Mouse (Mus musculus) lung, embryonic 16.5 days (tissue): ENCODE data around the gene Plagl1. TPM values are rescaled to one million over a fixed set of nuclear protein-coding genes. Genes with fewer than 3 reads are reported as not detected.
A peak's percentile ranks its signal among the peaks of the same experiment; 100 is the strongest.

ENCODE experiments used
- ATAC-seq: fragments of 200-750 bp; cut with Nextera tagmentation; 2 replicates; pipeline ENCODE4 v1.8.0; 2017; ENCODE audit warnings: low read depth, mild to moderate bottlenecking, moderate library complexity
- H3K27ac ChIP-seq: fragments of 300-500 bp; sonication (generic); 2 replicates; pipeline ENCODE4 v1.5.1; 2014; ENCODE audit warnings: mild to moderate bottlenecking, control low read depth, low read length
- H3K27me3 ChIP-seq: fragments of 300-500 bp; sonication (generic); 2 replicates; pipeline ENCODE4 v1.6.1; 2014; ENCODE audit warnings: low read depth, low read length, mixed read lengths; ENCODE audit not compliant: control insufficient read depth, insufficient read depth
- H3K36me3 ChIP-seq: fragments of 300-500 bp; sonication (generic); 2 replicates; pipeline ENCODE4 v1.6.1; 2014; ENCODE audit warnings: low read length; ENCODE audit not compliant: control insufficient read depth, insufficient read depth
- H3K4me1 ChIP-seq: fragments of 300-500 bp; sonication (generic); replicated peaks from 2 replicates; pipeline ENCODE4 v1.6.1; 2014; ENCODE audit warnings: low read length, mixed read lengths; ENCODE audit not compliant: control insufficient read depth, insufficient read depth
- H3K4me2 ChIP-seq: fragments of 300-500 bp; sonication (generic); 2 replicates; pipeline ENCODE4 v1.6.1; 2014; ENCODE audit warnings: low read depth, low read length, control low read depth
- H3K4me3 ChIP-seq: fragments of 300-500 bp; sonication (generic); 2 replicates; pipeline ENCODE4 v1.5.1; 2014; ENCODE audit warnings: mild to moderate bottlenecking, low read length, control low read depth
- H3K9ac ChIP-seq: fragments of 300-500 bp; sonication (generic); 2 replicates; pipeline ENCODE4 v1.6.1; 2014; ENCODE audit warnings: low read length, control low read depth
- H3K9me3 ChIP-seq: fragments of 300-500 bp; sonication (generic); 2 replicates; pipeline ENCODE4 v1.6.1; 2016; ENCODE audit warnings: low read length; ENCODE audit not compliant: control insufficient read depth
- whole genome bisulfite sequencing: fragments of 180-500 bp; shearing (Covaris S2); extraction: QIAGEN DNeasy Blood & Tissue Kit; methylation state at CpG from one replicate; pipeline ENCODE4 v1.1.7; 2014; 5-methylcytosine and 5-hydroxymethylcytosine counted together
- polyA plus RNA-seq: library from polyadenylated mRNA; unstranded; fragments of >200 nt; fragmentation: Nextera tagmentation; extraction: Ambion mirVana; gene quantifications from 2 replicates; pipeline ENCODE4 v1.2.1, GENCODE M21; 2015

Gene Plagl1
- polyA plus RNA-seq, 1 experiment from 2014 or later, result 145 TPM

DNA sequence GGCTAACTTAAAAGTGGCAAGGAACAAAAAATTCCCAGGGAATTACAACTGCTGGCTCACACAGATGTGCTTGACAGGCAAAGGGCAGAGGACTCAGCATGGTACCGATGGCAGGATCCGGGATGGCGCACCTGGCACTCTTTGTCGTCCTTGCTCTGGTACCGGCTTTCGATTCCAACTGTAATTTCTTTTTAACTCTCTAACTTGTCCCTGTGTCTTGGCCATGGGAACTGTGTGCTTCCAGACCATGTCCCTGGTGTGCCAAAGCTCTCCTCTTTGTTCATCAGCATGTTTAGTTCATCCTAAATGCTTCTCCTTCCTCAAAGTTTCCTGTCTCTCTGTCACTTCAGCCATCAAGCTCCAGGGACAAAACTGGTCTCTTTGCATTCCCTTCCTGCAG lies 77.6 kb downstream of the Plagl1 start:
- no peak overlapping the region for H3K4me2 ChIP-seq
- H3K27ac ChIP-seq, result no peak overlapping the region
- ATAC-seq, result no peak
- H3K36me3 ChIP-seq, result no peaks in the 10 kb centered on the region
- H3K9me3 ChIP-seq, result no peaks in the 10 kb centered on the region
- 85% methylated on average over 6 of the region's 6 CpGs for WGBS
- no peak overlapping the region for H3K4me3 ChIP-seq
- H3K4me1 ChIP-seq, result no peaks in the 10 kb centered on the region; the same call in 1 of the 2 replicates
- no peak overlapping the region for H3K9ac ChIP-seq
- H3K27me3 ChIP-seq, result no peaks in the 10 kb centered on the region

DNA sequence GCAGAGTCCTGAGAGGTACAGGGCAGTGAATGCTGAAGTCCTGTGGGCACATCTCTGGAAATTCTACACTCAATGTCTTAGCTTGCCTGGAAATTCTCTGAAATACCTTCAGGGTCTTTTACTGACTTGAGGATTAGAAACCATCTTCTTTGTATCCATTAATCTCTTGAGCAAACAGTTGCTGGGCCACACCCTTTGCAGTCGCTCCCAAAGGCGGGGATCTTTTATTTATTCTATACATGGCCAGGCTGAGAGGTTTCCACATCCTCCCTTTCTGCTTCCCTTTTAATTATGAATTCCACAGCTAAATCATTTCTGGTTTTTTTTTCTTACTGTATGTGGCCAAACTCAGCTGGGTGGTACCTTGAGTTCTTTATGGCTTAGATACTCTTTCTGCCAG lies 80.1 kb downstream of the Plagl1 start:
- ATAC-seq, result no peak
- H3K4me2 ChIP-seq, result no peak overlapping the region
- no peaks in the 10 kb centered on the region for H3K9me3 ChIP-seq
- H3K27ac ChIP-seq, result no peak overlapping the region
- WGBS, result 36% methylated on average over 2 of the region's 2 CpGs
- no peak overlapping the region for H3K9ac ChIP-seq
- H3K4me1 ChIP-seq, result no peaks in the 10 kb centered on the region; the same call in 1 of the 2 replicates
- H3K4me3 ChIP-seq, result no peak overlapping the region
- H3K36me3 ChIP-seq, result no peaks in the 10 kb centered on the region
- H3K27me3 ChIP-seq, result no peaks in the 10 kb centered on the region

DNA sequence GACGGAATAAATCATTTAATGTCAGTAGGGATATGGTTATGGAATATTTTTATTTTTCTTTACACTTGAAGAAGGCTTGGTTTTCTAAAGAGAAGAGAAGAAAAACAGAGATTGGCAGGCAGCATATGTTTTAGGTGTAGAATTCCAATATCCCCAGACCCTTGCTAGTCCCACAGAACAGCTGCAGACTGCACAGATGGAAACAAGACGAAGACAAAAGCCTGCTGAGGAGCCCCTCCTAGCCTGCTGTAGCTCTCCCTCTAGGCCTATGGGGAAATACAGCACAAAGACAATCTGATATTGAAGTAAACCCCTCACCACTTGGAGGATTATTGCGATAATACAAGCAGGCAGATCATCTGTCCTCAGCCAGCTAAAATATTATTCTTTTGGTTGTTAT lies 90.1 kb downstream of the Plagl1 start:
- Histone ChIP-seq H3K4me2 (no peak overlapping the region), H3K27ac (no peak overlapping the region), H3K9ac (no peak overlapping the region), H3K36me3 (no peaks in the 10 kb centered on the region), H3K9me3 (no peaks in the 10 kb centered on the region), H3K27me3 (no peaks in the 10 kb centered on the region), H3K4me1 (no peaks in the 10 kb centered on the region; the same call in 1 of the 2 replicates), H3K4me3 (no peak overlapping the region)
- no peak for ATAC-seq
- WGBS, result 68% methylated on average over 3 of the region's 3 CpGs

DNA sequence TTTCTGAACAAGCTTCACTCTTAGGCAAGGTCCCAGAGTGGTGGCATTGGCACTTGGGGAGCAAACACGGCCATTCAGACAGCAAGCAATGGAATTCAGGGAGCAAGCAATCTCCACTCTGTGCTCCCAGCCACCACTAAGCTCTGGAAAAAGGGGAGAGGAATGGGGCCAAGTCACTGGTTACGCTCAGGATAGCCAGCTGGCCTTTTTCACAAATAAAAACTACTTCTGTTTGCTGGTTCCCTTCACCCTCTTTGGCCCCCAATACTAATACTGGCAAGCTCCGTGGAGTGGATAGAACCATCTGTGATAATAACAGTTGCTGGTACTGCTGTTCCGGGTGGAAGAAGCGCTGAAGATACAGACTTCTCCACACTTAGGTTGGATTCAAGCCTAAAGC lies 91.0 kb downstream of the Plagl1 start:
- H3K27ac ChIP-seq, result peak overlapping the region; percentile 23
- peak; percentile 81 for ATAC-seq
- H3K9ac ChIP-seq, result no peak overlapping the region
- no peaks in the 10 kb centered on the region; the same call in 1 of the 2 replicates for H3K4me1 ChIP-seq
- H3K36me3 ChIP-seq, result no peaks in the 10 kb centered on the region
- H3K27me3 ChIP-seq, result no peaks in the 10 kb centered on the region
- H3K4me3 ChIP-seq, result no peak overlapping the region
- H3K4me2 ChIP-seq, result no peak overlapping the region
- no peaks in the 10 kb centered on the region for H3K9me3 ChIP-seq
- whole genome bisulfite sequencing, result 51% methylated on average over 5 of the region's 5 CpGs

DNA sequence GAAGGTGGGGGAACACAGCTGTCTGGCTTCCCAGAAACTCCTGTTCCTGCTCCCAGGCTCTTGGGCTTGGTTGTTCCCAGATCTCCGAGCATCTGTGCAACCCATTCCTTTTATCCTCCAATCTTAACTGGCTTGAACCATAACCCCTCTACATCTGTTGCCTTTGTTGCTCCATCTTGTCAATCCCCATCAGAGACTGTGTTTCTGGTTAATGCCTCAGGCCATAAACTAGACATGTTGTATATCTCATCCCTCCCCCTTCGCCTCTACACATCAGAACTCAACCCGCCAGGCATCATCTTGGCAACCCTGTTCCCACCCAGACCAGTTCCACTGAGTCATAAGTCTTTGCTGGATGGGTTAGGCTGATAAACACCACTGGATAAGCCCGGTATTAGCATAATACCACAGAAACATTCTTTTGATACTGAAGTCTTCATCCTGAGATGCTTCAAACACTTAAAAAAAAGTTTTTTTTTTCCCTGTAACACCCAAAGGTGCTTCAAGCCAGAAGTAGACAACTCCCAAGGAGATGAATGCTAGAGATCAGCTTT lies 92.6 kb downstream of the Plagl1 start:
- Histone ChIP-seq H3K27me3 (no peaks in the 10 kb centered on the region), H3K4me2 (no peak overlapping the region), H3K27ac (no peak overlapping the region), H3K9me3 (no peaks in the 10 kb centered on the region), H3K36me3 (no peaks in the 10 kb centered on the region), H3K4me1 (no peaks in the 10 kb centered on the region; the same call in 1 of the 2 replicates), H3K4me3 (no peak overlapping the region), H3K9ac (no peak overlapping the region)
- 87% methylated on average over 4 of the region's 4 CpGs for WGBS
- no peak for ATAC-seq

DNA sequence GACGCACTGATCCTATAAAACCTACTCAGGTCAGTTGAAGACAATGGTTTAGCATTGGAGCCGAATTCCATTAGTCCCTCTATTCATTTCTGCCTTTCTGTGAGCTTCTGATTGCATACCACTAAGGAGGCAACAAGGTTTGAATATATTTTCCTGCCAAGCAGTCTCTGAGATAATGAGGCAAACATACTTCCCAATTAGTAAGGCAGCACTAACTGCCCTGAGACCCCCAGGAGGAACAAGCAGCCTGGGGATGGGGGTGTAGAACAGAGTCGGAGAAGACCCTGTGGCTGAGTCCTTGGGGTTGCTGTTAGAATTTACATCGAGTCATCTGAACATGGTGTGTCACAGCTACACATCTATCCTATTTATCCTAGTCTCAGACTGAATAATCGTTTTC lies 95.1 kb downstream of the Plagl1 start:
- Histone ChIP-seq H3K9ac (no peak overlapping the region), H3K9me3 (no peaks in the 10 kb centered on the region), H3K27ac (no peak overlapping the region), H3K4me2 (no peak overlapping the region), H3K4me3 (no peak overlapping the region), H3K36me3 (no peaks in the 10 kb centered on the region), H3K4me1 (no peaks in the 10 kb centered on the region; the same call in 1 of the 2 replicates), H3K27me3 (no peaks in the 10 kb centered on the region)
- ATAC-seq, result no peak
- 82% methylated on average over 5 of the region's 5 CpGs for WGBS

DNA sequence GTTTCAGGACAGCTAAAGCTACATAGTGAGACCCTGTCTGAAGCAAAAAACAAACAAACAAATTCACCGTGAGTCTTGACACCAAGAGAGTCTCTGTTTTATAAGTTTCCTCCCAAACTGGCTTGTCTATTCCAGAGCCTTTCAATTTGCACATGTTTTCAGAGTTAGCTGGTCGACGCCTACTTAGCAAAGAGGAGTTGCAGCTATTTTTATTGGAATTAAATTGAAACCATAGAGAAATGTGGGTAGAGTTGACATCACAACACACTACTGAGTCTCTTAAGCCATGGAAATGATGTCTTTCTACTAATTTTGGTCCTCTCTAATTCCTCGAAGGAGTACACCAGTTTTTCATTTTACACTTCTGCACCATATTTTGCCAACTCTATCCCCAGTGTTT lies 100.6 kb downstream of the Plagl1 start:
- no peak overlapping the region for H3K4me3 ChIP-seq
- H3K27me3 ChIP-seq, result no peaks in the 10 kb centered on the region
- WGBS, result 88% methylated on average over 4 of the region's 4 CpGs
- H3K4me1 ChIP-seq, result no peaks in the 10 kb centered on the region
- H3K9me3 ChIP-seq, result peaks cover 3% of the 10 kb centered on the region; the same call in 1 of the 2 replicates
- H3K27ac ChIP-seq, result no peak overlapping the region
- no peak for ATAC-seq
- no peak overlapping the region for H3K9ac ChIP-seq
- H3K4me2 ChIP-seq, result no peak overlapping the region
- no peaks in the 10 kb centered on the region for H3K36me3 ChIP-seq

DNA sequence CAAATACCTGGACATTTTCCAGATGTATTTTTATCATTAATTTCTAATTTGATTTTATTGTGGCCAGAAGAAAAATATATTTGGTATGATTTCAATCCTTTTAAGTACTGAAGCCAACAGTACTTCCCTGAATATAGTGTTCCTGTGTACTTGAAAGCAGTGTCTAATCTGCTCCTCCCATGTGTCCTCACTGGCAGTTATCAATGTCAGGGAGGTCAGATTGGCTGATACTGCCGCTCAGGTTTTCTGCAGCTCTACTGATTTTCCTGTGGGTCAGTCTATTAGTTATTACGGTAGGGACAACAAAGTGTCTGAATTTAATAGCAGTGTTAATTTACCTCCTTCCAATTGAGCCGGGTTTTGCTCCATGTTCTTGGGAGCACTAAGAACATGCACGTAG lies 101.7 kb downstream of the Plagl1 start:
- no peaks in the 10 kb centered on the region for H3K36me3 ChIP-seq
- no peak overlapping the region for H3K9ac ChIP-seq
- no peaks in the 10 kb centered on the region for H3K27me3 ChIP-seq
- no peak overlapping the region for H3K4me3 ChIP-seq
- no peak for ATAC-seq
- H3K4me2 ChIP-seq, result no peak overlapping the region
- no peaks in the 10 kb centered on the region for H3K4me1 ChIP-seq
- H3K9me3 ChIP-seq, result peaks cover 3% of the 10 kb centered on the region; the same call in 1 of the 2 replicates
- H3K27ac ChIP-seq, result no peak overlapping the region
- 62% methylated on average over 4 of the region's 4 CpGs for WGBS

DNA sequence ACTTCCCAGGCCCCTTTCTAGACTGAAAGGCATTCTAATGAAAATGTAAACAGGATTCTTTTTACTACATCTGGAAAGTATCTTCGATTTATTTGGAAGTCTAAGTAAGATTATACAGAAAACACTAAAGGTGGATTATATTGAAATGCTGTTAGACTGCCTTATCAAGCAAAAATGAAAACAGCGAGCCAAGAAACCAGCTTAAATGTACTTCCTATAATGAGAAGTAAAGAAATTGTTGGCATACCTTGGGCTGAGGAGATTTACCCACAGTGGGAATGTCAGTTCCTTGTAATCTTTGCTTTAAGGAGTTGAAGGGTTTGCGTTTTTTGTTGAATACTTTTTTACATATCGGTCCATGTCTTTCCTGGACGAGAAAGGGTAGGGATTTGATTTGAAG lies 108.2 kb downstream of the Plagl1 start:
- H3K27ac ChIP-seq, result peak overlapping the region; percentile 7; the same call in 1 of the 2 replicates
- WGBS, result 52% methylated on average over 5 of the region's 5 CpGs
- no peaks in the 10 kb centered on the region for H3K36me3 ChIP-seq
- H3K9me3 ChIP-seq, result peaks cover 3% of the 10 kb centered on the region; the same call in 1 of the 2 replicates
- ATAC-seq, result no peak
- no peak overlapping the region for H3K4me2 ChIP-seq
- H3K4me3 ChIP-seq, result no peak overlapping the region
- no peaks in the 10 kb centered on the region for H3K27me3 ChIP-seq
- no peak overlapping the region for H3K9ac ChIP-seq
- peaks cover 23% of the 10 kb centered on the region for H3K4me1 ChIP-seq
